Mouse (Mus musculus) layer of hippocampus, postnatal 14 days (tissue): ENCODE measurements around the gene Gpr1. TPM values are rescaled to one million over a fixed set of nuclear protein-coding genes. Genes with fewer than 3 reads are reported as not detected.
A peak's percentile ranks its signal among the peaks of the same experiment; 100 is the strongest.
"Not testable (repeated sequence)": the region's sequence is repeated elsewhere in the genome, so short reads cannot be mapped to it uniquely, and the experiment has no call there.

Source experiments
- DNase-seq, 2 experiments: peaks; one replicate each; pipeline ENCODE4 v3.0.0; 2021 to 2022; ENCODE audit warnings: low spot score in 2 of 2, mixed read lengths in 1 of 2
- total RNA-seq, 2 experiments: library from RNA; stranded (reverse); gene quantifications; 2 replicates each; pipeline ENCODE4 v1.2.3; 2021

Gene Gpr1
- total RNA-seq, 2 experiments from 2014 or later: 0.19 to 0.28 TPM

- DNase-seq: no peak
Observed at GRCm38 (mm10) chr1:63225009-63225408, 10.7 kb upstream of the Gpr1 start.

DNA sequence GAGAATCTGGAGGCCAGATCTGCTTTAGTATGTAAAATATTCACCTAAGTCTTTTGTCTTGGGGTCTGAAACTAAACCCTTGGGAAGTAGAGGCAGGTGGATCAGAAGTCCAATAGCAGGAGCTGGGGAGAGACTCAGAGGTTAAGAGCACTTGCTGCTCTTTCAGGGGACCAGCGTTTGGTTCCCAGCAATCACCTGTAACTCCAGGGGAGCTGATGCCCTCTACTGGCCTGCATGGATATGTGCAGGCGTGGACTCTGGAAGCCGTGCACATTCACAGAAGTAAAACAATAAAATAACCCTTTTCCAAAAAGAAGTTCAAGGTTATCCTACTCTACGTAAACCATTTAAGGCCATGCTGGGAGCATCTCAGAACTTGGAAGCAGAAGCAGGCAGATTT is 4.9 kb upstream of the Gpr1 start:
- DNase-seq: no peak

DNA sequence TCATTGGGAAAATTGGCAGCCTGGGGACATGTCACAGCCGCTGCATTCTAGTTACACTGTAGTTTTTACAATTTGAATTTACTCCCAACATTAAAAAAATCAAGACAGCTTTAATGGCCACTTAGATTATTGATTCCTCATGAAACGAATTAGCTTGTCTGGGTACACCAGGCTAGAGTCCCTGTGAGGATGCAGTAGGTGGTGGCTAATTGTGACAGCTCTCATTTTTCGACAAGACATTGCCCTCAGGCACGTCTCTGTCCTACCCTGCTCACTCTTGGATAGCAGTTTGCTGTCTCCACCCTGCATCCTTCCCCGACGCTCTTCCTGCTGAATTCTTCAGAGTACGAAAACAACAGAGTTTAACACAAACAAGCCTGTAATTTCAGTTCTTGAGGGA is 288 bp upstream of the Gpr1 start:
- no peak for DNase-seq

DNA sequence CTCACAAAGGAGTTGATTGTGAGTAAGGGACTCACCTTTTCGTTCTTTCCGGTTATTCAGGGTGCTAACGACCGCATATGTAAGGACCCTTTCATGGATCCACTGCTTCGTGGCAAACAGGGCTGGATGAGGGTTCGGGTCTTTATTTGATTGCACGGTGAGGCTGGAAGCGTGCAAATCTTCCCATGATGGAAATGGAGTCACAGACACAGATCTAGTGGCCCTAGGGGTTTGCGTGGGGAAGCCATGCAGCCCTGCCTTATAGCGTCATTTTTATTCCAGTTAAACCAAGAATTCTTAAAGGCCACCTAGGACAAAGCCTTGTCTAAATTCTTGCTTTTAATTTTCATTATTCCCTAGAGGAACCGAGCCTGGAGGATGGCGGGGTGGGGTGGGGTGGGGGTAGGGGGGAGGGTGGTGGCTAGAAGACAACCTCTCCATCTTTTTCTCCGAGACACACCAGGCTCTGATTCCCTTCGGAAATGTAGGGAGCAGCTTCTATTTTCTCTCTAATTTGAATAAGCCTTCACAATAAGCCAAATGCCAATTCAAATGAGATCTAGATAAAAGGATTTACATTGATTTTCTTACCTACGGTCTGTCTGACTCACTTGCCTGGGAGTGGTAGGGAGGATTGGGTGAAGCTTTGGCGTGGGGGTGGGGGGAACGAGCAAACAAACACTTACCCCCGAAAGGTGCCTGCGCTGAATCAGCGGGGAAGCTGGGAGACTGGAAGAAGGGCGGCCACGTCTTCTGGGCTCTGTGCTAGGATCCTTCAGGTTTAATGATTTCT is 669 bp downstream of the Gpr1 start:
- no peak for DNase-seq

DNA sequence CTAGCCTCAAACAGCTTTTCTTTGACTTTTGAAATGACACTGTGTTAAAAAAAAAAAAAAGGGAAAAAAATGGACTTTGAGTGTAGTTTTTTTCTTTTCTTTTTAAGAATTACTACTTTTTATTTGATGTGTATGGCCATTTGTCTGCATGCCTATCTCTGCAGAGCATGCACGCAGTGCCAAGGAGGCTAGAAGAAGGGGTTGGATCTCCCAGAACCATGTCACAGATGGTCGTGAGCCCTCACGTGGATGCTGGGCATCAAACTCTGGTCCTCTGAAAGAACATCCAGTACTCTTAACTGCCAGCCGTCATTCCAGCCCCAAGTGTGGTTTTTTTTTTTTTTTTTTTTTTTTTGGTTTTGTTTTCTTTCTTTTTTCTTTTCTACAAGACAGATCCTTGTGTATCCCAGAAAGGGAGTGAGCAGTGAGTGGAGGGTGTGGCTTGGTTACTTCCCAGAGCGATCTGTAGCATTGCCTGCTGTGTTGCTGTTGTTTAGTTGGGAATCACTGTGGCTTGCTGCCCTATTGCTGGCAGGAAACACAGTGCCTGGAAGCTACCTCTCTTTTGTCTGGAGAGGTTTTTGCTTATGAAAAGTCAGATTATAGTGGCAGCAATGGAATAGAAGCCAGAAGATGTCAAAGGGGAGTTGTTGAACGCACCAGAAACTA is 4.3 kb downstream of the Gpr1 start:
- no peak for DNase-seq

DNA sequence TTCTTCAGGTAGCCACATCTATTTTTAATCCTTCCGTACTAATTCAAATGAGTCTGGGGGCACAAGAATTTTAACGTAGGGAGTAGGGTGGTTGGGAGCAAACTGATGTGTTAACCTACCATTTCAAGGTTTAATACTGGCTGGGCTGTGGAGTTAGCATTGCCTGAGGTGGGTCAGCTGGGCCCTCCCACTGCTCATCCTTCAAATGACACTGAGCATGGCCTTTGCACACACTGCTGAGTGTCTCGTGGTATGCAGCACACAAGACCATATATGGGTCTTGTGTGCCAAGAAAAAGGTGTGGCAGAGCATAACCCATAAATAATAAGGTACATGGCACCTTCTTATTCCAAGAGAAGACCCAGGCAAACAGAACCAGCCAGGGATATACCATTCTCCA is 6.7 kb downstream of the Gpr1 start:
- DNase-seq: no peak

DNA sequence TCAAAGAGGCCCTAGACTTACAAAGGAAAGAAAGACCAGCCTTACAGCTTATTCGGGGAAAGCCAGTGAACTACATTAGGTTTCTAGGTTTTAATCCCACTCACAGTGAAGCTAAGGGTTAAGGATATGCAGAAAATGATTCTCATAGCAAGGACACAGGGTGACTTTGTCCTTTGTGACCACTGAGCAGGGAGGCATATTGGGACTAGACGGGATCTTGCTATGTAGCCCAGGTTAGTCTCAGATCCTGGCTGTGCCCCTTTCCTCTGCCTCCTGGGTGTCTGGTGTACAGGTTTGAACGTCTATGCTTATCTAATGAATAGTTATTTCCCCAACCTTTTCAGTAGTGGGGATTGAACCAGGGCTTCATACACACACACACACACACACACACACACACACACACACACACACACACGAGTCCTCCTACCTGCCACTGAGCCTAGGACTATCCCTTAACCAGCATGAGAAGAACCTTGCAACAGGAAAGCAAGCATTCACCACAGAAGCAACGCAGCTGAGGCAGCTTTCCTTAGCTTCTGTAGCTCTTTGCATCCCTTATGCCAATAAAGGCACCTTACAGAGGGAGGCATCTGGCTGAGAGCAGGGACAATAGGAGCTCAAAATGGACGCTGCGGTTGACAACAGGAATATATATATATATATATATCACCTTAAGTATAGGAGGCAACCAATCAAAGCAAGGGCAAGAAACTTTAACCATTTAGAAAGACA is 9.5 kb downstream of the Gpr1 start:
- DNase-seq: no peak

GRCm38 (mm10) chr1:63203950-63204659 is 10.2 kb downstream of the Gpr1 start:
- DNase-seq: no peak

DNA sequence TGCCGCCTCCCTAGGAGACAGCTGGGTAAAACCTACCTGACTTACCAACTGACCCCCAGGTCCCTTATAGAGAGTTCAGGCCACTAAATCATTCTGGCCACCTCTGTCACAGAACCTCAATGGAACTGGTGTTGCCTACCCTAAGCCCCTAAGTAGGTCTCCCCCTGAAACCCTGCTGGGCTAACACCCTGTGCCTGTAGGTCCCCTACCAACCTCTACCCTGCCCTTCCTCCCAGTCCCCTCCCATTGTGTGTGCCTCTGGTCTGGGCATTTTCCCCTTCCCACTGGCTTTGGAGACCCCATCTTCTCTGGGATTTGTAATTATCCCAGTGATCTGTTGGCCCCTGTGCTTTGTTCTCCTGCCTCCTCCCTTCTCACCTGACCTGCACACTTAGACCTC is 10.9 kb downstream of the Gpr1 start:
- no peak for DNase-seq

- DNase-seq: no peak
Observed at GRCm38 (mm10) chr1:63201672-63202071, 12.7 kb downstream of the Gpr1 start.

DNA sequence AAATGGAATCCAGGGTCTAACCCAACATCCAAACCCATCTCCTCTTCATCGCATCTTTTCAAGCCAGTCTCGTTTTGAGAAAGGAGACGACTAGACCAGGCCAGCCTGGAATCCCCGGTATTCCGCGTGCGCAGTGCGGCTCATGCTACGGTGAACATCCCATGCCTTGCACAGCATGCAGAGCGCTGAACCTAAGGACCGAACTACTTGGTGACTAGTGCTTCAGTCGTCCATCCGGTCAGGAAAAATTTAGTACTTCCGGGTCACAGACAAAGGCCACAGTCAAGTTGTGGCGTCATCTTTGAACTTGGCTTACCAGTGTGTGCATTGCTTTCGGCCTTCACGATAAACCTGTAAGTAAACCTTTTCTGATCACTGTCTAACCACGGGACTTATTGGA is 14.0 kb downstream of the Gpr1 start:
- DNase-seq: no peak

DNA sequence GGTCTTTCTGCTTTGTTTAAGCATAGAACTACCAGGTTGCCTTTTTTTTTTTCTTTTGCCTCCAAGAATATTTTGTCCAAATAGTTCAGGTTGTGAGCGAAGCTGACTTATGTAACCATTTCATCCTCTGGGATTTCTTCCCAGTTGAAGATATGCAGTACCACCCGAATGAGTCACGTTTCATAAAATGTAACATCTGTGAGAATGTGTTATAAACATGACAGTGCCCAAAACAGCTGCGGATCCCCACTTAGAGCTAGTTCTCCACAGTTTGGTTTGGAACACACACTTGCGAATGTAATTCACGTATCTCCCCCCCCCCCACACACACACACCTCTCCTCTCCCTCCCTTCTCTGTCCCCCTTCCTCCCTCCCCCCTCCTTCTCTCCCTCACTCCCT is 15.0 kb downstream of the Gpr1 start:
- DNase-seq: no peak

- no peak for DNase-seq
Observed at GRCm38 (mm10) chr1:63195848-63196512, 18.4 kb downstream of the Gpr1 start.

DNA sequence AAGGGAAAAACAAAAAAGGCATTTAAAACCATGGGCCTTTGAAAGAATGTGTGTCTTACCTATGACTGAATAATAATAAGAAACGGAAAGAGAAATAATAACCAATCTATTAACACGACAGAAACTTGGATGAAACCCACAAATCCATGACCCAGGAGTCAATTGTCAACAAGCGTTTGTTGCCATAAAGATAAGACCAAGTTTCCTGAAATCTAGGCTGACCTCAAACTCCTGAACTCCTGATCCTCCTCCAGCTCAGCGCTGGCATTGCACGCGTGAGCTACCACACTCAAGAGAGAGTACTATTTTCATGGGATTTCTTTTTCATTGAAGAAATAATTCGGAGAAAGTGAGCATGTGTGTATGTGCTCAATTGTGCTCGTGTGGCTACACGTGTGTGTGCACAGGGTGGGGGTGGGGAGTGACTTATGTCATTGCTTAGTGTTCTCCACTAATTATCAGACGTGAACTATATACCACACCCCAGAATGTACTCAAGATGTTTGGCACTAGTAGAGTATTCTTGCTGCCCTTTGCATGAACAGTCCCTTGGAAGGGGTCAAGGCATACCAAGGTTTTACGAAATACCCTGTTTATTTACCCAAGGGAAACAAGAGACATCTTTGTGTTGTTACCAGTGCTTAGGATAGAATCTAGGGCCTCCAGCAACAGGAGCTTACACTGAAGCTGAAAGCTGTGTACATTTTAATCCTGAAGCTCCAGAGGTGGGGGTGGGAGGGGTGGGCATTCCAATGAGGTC is 21.9 kb downstream of the Gpr1 start:
- DNase-seq: no peak

DNA sequence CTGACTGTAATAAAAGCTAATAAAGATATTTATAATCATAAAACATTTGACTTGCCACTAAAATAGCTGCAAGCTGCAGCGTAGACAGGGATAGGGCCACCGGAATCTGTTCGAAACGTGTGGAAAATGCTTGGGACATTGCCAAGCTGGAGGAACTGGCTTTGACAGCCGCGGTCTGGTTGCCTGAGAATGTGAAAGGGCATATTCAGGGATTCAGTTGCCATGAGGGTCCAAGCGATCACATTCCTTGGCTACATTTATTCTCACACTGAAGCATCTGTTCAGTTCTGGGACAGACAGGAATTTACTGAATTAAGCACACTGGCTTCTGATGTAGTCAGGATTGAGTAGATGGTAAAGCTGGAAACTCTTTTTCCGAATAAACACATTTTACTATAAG is 23.5 kb downstream of the Gpr1 start:
- DNase-seq: peak in 1 of 2 experiments; percentile 39

DNA sequence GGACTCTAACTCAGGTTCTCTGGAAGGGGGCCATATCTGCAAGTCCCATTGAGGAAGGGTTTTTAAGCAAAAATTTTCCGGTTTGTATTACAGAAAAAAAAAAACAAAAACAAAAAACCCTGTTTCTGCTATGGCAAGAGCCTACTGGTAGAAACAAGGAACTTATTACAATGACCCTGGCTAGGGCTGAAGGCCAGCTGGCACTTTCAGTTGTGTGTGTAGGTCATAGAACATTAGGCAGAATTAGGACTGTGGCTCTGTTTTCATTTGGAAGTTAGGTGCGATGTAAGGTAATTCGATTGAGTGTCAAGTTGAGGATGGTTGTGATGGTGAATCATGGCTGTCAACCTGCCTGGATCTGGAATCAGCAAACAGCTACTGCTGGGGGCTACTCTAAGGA is 25.8 kb downstream of the Gpr1 start:
- no peak for DNase-seq

DNA sequence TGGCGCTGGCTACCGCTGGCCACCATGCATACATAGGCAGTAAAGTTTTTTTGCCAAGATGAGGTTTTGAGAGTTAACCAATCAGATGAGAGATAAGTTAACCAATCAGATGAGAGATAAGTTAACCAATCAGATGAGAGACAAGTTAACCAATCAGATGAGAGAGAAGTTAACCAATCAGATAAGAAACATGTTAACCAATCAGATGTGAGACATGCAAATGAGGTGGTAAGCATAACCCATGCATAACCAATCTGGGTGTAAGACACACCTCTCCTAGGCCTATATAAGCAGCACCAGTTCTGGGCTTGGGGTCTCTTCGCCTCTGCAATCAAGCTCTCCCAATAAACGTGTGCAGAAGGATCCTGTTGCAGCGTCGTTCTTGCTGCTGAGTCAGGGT is 28.9 kb downstream of the Gpr1 start:
- DNase-seq: not testable (repeated sequence)

DNA sequence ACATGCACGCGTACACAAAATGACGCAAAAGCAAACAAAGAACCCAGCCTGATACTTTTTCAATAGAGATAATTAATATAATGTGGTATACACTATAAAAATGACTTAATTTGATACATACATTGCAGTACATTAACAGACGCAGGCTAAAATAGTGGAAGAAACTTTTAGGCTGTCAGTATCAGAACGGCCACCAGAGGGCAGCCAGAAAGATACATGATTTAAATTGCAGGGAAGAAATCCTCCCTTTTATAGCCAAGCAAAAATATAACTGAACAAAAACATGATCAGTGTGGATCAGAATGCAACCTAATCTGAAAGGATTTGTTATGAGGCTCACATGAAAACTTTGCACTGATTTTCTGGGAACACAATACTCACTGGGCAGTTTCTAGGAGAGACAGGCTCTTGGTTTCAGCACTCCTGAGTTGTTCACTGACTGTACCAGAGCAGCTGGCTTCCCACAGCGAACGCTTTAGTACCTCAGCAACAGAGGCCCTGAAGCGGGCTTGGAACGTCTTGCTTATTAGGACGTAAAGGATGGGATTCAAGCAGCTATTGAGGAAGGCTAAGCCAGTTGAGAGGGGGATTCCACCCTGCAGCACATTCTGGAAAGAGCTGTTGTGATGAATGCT is 31.6 kb downstream of the Gpr1 start:
- peak; percentile 53 to 75 for DNase-seq

- peak in 1 of 2 experiments; percentile 70 for DNase-seq
Observed at GRCm38 (mm10) chr1:63182212-63182611, 32.1 kb downstream of the Gpr1 start.

DNA sequence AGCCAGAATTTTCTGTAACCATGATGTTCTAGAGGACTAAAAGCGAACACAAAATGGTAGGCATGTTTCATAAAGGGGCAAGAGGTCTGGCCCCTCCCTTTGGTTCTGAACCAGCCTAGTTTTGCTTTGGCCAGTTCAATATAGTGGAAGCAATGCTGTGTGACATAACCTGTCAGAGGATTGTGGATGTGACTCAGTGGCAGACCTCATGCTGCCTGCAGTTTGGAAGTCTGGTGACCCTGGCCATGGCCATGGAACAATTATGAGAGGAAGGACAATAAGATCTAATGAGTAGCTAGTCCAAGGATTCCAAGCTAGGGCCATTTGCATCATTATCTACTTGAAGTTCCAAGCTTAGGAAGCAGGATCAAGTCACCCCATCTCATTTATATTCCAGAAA is 32.9 kb downstream of the Gpr1 start:
- no peak for DNase-seq
